Mouse (Mus musculus) bone marrow, adult 2 months (tissue): ENCODE measurements around the gene Sphk2.

Experiments
- CTCF ChIP-seq: fragments of 200-500 bp; IDR thresholded peaks from 2 replicates; pipeline ENCODE4 v1.5.1; 2011; ENCODE audit warnings: low read length, control low read depth; ENCODE audit not compliant: control insufficient read depth, insufficient read depth
- POLR2A ChIP-seq: fragments of 200-500 bp; IDR thresholded peaks from 2 replicates; pipeline ENCODE4 v1.6.1; 2011; ENCODE audit warnings: low read depth, mild to moderate bottlenecking, control low read depth, low read length, borderline replicate concordance; ENCODE audit not compliant: control insufficient read depth

DNA sequence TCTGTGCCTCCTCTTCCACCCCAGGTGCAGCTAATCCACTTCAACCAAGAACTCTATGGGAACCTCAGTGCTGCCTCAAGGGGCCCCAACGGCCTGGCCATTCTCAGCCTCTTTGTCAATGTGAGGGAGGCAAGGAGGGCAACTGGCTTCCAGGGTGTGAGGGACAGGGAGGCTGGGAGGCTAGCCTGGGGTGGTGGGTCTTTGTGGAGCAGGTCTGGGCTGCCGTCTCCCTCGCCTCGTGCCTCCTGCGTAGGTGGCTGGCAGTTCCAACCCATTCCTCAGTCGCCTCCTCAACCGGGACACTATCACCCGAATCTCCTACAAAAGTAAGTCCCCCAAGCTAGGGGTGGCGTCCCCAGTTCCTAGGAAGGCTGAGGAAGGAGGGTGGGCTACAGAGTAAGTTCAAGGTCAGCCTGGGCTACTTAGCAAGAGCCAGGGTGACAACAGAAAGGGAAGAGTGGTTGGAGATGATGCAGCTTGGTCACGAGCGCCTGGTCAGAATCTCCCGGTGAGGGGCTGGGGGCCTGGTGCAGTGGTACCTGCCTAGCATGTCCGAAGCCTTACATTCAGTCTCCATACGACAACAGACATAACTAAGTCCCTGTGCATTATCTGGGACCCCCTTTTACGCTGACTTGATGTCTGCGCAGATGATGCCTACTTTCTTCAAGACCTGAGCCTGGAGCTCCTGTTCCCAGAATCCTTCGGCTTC, 14.8 kb downstream of the Sphk2 start:
- TF ChIP-seq CTCF: no peak
- TF ChIP-seq POLR2A: no peak
